Mouse (Mus musculus) hindbrain, embryonic 16.5 days (tissue): ENCODE data around the gene Nrsn2. TPM values are rescaled to one million over a fixed set of nuclear protein-coding genes. Genes with fewer than 3 reads are reported as not detected.
A peak's percentile ranks its signal among the peaks of the same experiment; 100 is the strongest.

Experiments
- ATAC-seq: fragments of 200-750 bp; cut with Nextera tagmentation; 2 replicates; pipeline ENCODE4 v1.8.0; 2017; ENCODE audit warnings: moderate TSS enrichment, moderate library complexity
- H3K27ac ChIP-seq: fragments of 300-500 bp; sonication (generic); 2 replicates; pipeline ENCODE4 v1.5.1; 2014; ENCODE audit warnings: low read depth, mild to moderate bottlenecking, control low read depth, low read length, moderate library complexity
- H3K27me3 ChIP-seq: fragments of 300-500 bp; sonication (generic); replicated peaks from 2 replicates; pipeline ENCODE4 v1.6.1; 2014; ENCODE audit warnings: low read length; ENCODE audit not compliant: control insufficient read depth, insufficient read depth
- H3K36me3 ChIP-seq: fragments of 300-500 bp; sonication (generic); 2 replicates; pipeline ENCODE4 v1.6.1; 2014; ENCODE audit warnings: mild to moderate bottlenecking, low read length, moderate library complexity, mixed read lengths; ENCODE audit not compliant: control insufficient read depth, insufficient read depth
- H3K4me1 ChIP-seq: fragments of 300-500 bp; sonication (generic); 2 replicates; pipeline ENCODE4 v1.6.1; 2014; ENCODE audit warnings: low read depth, low read length; ENCODE audit not compliant: control insufficient read depth, insufficient read depth
- H3K4me2 ChIP-seq: fragments of 300-500 bp; sonication (generic); 2 replicates; pipeline ENCODE4 v1.6.1; 2014; ENCODE audit warnings: mild to moderate bottlenecking, low read length, control low read depth, moderate library complexity
- H3K4me3 ChIP-seq: fragments of 300-500 bp; sonication (generic); 2 replicates; pipeline ENCODE4 v1.5.1; 2014; ENCODE audit warnings: mild to moderate bottlenecking, low read length, control low read depth, moderate library complexity
- H3K9ac ChIP-seq: fragments of 300-500 bp; sonication (generic); 2 replicates; pipeline ENCODE4 v1.6.1; 2014; ENCODE audit warnings: low read depth, mild to moderate bottlenecking, control low read depth, low read length, moderate library complexity
- H3K9me3 ChIP-seq: fragments of 300-500 bp; sonication (generic); 2 replicates; pipeline ENCODE4 v1.6.1; 2014; ENCODE audit warnings: mild to moderate bottlenecking, low read length, moderate library complexity; ENCODE audit not compliant: control insufficient read depth
- WGBS: fragments of 180-500 bp; shearing (Covaris S2); extraction: QIAGEN DNeasy Blood & Tissue Kit; methylation state at CpG from one replicate; pipeline ENCODE4 v1.1.7; 2014; 5-methylcytosine and 5-hydroxymethylcytosine counted together
- polyA plus RNA-seq: library from polyadenylated mRNA; unstranded; fragments of >200 nt; fragmentation: Nextera tagmentation; extraction: Ambion mirVana; gene quantifications from 2 replicates; pipeline ENCODE4 v1.2.1, GENCODE M21; 2015

Gene Nrsn2
- polyA plus RNA-seq, 1 experiment from 2014 or later = 72.0 TPM

DNA sequence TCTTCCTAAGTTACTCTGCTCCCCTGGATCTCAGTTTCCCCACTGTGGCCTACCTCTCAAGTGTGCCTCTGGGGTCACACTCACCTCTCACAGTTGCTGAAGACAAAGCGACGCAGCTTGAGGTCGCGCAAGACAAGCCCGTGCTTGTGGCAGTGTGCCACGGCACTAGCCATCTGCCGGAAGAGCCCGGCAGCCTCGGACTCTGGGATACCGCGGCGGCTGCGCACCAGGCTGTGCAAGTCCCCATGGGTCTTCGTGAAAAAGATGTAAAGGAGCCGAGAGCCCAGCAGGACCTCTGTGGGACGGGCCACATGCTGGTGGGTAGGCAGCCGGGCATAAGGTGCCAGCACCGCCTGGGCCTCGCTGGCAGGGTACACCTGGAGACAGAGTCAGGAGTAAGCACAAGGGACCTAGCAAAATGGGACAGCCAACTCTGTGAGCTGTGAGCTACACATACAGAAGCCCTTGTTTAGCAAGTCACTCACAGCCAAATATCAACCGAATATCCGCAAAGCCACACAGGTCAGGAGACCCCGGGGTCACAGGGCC is 36.7 kb downstream of the Nrsn2 start:
- Histone ChIP-seq H3K36me3 (no peaks in the 10 kb centered on the region), H3K27ac (no peak overlapping the region), H3K4me2 (no peak overlapping the region), H3K9ac (no peak overlapping the region), H3K4me1 (peaks cover 6% of the 10 kb centered on the region), H3K27me3 (peaks cover 3% of the 10 kb centered on the region; the same call in 1 of the 2 replicates), H3K9me3 (no peaks in the 10 kb centered on the region), H3K4me3 (no peak overlapping the region)
- ATAC-seq = no peak
- WGBS = 84% methylated on average over 22 of the region's 22 CpGs

DNA sequence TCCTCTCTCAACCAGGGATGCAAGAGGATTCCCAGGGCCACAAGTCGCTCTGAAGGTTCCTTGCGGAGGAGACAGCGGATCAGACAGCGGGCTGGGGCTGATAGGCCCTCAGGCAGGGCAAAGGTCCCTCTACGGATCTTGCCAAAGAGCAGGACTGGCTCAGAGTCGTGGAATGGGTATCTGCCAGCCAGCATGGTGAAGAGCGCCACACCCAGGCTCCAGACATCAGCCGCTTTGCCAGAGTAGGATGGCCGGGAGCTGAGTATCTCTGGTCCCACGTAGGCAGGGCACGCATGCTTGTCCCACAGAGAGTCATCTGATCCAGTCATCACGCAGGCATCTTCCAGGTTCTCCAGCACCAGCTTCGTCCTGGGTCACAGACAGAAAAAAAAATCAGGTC is 38.1 kb downstream of the Nrsn2 start:
- Histone ChIP-seq H3K9ac (no peak overlapping the region), H3K36me3 (no peaks in the 10 kb centered on the region), H3K9me3 (no peaks in the 10 kb centered on the region), H3K4me2 (no peak overlapping the region), H3K27me3 (peaks cover 3% of the 10 kb centered on the region; the same call in 1 of the 2 replicates), H3K4me1 (no peaks in the 10 kb centered on the region), H3K4me3 (no peak overlapping the region), H3K27ac (no peak overlapping the region)
- ATAC-seq = no peak
- WGBS = 82% methylated on average over 13 of the region's 13 CpGs

DNA sequence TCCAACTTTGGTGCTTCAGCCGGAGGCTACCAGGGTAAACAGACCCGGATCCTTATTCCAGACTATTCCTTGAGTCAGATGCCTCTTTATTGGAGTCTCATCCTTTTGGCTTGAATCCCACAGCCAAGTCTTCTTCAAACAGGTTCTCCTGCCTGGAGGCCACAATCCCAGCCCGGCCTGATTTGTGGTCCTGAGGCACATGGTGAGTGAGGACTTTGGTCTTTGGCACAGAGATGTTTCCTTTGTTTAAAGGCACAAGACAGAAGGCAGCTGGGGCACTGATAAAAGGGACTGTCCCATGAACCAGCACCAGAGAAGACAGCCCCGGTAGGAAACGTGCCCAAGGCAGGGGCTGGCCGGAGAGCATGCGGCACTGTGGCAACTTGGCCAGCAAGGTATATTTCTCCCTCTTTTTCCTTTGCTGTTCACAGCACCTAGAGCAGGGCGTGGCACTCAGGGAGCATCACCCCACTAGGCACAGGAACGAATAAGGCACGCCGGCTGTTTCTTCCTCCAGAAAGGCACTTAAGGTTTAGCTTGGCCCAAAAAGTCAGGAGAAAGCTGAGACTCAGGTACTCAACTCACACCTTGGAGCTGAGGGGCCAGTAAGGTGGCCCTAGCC is 38.7 kb downstream of the Nrsn2 start:
- ATAC-seq = no peak
- Histone ChIP-seq H3K27me3 (peaks cover 3% of the 10 kb centered on the region; the same call in 1 of the 2 replicates), H3K4me3 (no peak overlapping the region), H3K9me3 (no peaks in the 10 kb centered on the region), H3K27ac (no peak overlapping the region), H3K4me1 (no peaks in the 10 kb centered on the region), H3K9ac (no peak overlapping the region), H3K36me3 (no peaks in the 10 kb centered on the region), H3K4me2 (no peak overlapping the region)
- 93% methylated on average over 11 of the region's 11 CpGs for WGBS

DNA sequence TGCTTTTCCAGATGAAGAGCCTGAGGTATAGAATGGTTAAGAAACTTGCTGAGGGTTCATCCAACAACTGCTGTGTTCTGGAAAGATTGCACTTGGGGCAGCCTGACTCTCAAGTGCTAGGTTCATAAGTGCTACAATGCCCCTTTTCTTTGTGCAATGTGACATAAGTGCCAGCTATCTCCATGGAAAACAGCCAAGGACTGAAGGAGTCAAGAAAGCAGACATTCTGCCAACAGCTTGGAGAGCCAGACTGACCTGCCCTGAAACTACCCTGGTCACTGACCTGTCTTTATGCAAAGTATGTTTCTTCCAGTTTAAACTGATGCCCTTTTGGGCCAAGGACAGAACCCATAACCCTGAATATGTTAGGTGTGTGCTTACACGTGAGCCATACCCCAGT is 39.6 kb downstream of the Nrsn2 start:
- Histone ChIP-seq H3K36me3 (no peaks in the 10 kb centered on the region), H3K9ac (no peak overlapping the region), H3K4me3 (no peak overlapping the region), H3K4me1 (no peaks in the 10 kb centered on the region), H3K27ac (no peak overlapping the region), H3K4me2 (no peak overlapping the region), H3K27me3 (peaks cover 3% of the 10 kb centered on the region; the same call in 1 of the 2 replicates), H3K9me3 (no peaks in the 10 kb centered on the region)
- WGBS = 96% methylated on average over 1 of the region's 1 CpGs
- ATAC-seq = no peak

DNA sequence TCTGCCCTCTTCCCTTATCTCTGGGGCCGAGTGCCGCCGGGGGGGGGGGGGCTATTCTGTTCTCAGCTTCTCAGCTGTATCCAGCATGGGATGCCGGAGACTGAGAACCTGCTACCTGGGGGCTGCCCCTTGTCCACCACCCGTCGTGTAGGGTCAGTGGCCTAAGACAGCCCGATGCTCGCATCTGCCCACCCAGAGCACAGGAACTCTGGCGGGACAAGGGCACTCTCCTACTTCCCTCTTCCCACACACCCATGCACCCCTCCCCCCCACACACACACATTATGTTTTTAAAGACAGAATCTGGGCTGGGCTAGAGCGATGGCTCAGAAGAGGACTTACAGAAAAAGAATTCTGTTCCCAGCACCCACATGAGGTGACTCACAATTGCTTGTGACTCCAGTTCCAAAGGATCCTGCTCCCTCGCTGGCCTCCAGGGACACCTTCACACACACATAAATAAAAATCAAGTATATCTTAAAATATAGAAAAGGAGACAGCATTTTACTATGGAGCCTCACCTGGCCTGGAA is 41.1 kb downstream of the Nrsn2 start:
- Histone ChIP-seq H3K4me1 (peaks cover 13% of the 10 kb centered on the region), H3K4me2 (no peak overlapping the region), H3K36me3 (no peaks in the 10 kb centered on the region), H3K4me3 (no peak overlapping the region), H3K9me3 (no peaks in the 10 kb centered on the region), H3K27ac (no peak overlapping the region), H3K27me3 (peaks cover 3% of the 10 kb centered on the region; the same call in 1 of the 2 replicates), H3K9ac (no peak overlapping the region)
- 58% methylated on average over 11 of the region's 11 CpGs for WGBS
- ATAC-seq = no peak

DNA sequence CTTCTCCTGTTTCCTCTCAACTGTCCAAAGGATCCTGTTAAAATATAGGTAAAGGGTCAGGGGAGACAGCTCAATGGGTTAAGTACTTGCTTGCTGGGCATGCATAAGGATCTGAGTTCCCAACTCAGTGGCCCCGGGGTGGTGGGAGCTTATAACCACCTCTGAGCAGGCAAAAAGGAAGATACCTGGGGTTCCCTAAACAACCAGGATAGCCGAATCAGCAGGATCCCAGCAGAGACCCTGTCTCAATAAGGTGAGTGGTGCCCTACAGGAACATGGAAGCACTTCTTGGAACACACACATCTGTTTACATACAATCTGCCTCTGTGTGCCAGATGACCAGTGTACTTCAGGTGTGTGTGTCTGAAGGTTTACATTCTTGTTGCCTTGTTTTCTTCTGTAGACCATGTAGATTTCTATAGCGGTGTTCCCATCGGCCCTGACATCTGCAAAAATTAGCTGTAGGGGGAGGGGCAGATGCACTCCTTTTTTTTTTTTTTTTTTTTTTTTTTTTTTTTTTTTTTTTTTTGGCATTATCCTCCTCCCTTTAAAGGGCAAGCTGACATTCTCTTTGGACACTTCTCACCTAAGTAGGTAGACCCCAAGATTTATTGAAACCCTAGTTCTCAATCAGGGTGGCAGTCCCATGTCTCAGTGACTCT is 43.0 kb downstream of the Nrsn2 start:
- no peak overlapping the region for H3K4me2 ChIP-seq
- H3K4me1 ChIP-seq = peaks cover 18% of the 10 kb centered on the region
- H3K27ac ChIP-seq = no peak overlapping the region
- no peak for ATAC-seq
- peaks cover 3% of the 10 kb centered on the region; the same call in 1 of the 2 replicates for H3K27me3 ChIP-seq
- H3K4me3 ChIP-seq = no peak overlapping the region
- peaks cover 6% of the 10 kb centered on the region for H3K36me3 ChIP-seq
- H3K9me3 ChIP-seq = no peaks in the 10 kb centered on the region
- WGBS = 81% methylated on average over 4 of the region's 4 CpGs
- no peak overlapping the region for H3K9ac ChIP-seq

DNA sequence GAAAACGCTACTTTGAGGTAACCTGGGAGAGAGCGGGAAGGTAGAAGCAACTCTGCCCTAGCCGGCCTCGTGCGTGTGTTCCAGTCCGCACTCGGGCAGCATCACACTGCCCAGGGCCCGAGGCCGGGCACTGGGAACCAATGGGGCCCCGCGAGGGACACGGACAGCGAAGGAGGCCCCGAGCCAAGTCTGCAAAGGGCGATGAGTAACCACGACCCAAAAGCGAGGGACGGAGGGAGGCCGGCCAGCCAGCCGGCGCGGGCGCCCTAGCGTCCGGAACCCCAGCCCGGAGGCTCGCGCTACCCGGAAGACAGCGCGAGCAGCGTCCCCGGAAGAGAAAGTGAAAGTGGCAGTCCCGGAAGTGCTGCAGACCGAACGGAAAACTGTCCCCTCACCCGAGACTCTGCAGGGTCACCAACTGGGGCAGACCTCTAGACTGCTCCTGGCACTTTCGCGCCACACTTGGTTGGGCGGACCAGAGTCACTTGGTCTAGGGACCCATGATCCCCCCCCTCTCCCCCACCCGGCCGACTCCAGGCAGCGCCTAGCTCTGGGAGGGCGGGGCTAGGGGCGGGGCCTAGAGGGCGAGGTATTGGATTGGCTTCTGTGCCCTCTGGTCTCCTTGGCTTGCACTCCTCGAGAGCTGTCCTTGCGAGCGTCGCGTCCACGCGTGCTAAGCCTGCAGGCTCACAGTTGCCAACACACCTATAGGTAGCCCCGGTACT is 44.2 kb downstream of the Nrsn2 start, which contains the start of gene Rbck1:
TSS of gene Rbck1 (minus strand) at position 553 of the 725 bp plus-strand sequence.
- Histone ChIP-seq H3K27ac (peak within 1 kb of the TSS; percentile 92), H3K4me2 (peak within 1 kb of the TSS; percentile 93), H3K4me3 (peak within 1 kb of the TSS; percentile 81), H3K27me3 (no peaks in the 10 kb centered on the region), H3K9ac (peak within 1 kb of the TSS; percentile 88), H3K4me1 (peaks cover 18% of the 10 kb centered on the region), H3K9me3 (no peaks in the 10 kb centered on the region), H3K36me3 (peaks cover 9% of the 10 kb centered on the region)
- ATAC-seq = peak; percentile 97
- WGBS = 0% methylated on average over 39 of the region's 54 CpGs

DNA sequence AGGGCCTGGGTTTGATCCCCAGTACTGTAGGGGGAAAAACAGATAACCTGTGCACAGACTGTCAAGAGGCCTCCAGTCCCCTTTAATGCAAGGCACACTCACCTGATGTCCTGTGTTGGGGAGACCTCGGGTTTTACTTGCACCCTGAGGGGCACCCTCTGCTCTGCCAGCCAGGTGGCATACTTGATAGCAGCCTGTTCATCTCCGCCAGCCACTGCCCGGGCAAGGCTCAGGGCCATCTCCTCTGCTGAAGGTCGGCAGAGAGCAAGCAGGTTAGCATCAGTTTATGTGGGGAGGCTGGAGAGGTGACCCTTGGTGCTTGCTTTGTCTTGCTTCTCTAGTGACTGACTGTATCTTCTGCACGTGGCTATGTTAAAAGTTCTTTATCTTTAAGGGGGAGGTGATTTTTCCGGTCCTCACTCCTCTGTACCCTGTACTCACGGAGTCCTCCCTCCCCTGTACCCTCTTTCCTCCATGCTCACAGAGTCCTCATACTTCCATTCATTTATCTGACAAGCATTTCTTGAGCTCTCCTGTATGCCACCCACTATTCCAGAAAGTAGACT is 45.5 kb downstream of the Nrsn2 start:
- no peak for ATAC-seq
- H3K9me3 ChIP-seq = no peaks in the 10 kb centered on the region
- peak overlapping the region; percentile 81 for H3K4me3 ChIP-seq
- 73% methylated on average over 7 of the region's 7 CpGs for WGBS
- H3K27me3 ChIP-seq = no peaks in the 10 kb centered on the region
- H3K36me3 ChIP-seq = peaks cover 15% of the 10 kb centered on the region
- H3K27ac ChIP-seq = no peak overlapping the region
- H3K4me2 ChIP-seq = peak overlapping the region; percentile 93
- H3K9ac ChIP-seq = no peak overlapping the region
- peaks cover 18% of the 10 kb centered on the region for H3K4me1 ChIP-seq
